In genomic region chr8:66436804-66437203, GRCm38 (mm10) we compare ENCODE assay signal across 18 mouse cellular contexts.
"Had no signal": no experiment of that assay in that cellular context is flagged by ENCODE, and none has a peak within 500 bp of the region (broad histone marks: within the 10 kb centered on the region; RNA-seq: fewer than 3 reads in every experiment).

No protein-coding gene starts in this region.

- H3K4me3 ChIP-seq: limb, embryonic 12.5 days; liver, embryonic 13.5 days; midbrain, embryonic 12.5 days; stomach, embryonic 15.5 days had no signal

- H3K9me3 ChIP-seq: limb, embryonic 12.5 days; liver, embryonic 13.5 days; midbrain, embryonic 12.5 days; stomach, embryonic 15.5 days had no signal

- H3K4me1 ChIP-seq: limb, embryonic 12.5 days; midbrain, embryonic 12.5 days; stomach, embryonic 15.5 days had no signal

- H3K36me3 ChIP-seq: limb, embryonic 12.5 days; liver, embryonic 13.5 days; midbrain, embryonic 12.5 days; stomach, embryonic 15.5 days had no signal

- ATAC-seq: hindbrain, postnatal 0 days; midbrain, embryonic 16.5 days had no signal

- H3K9ac ChIP-seq: limb, embryonic 12.5 days; liver, embryonic 13.5 days; lung, embryonic 14.5 days; midbrain, embryonic 12.5 days; stomach, embryonic 15.5 days had no signal

- H3K27ac ChIP-seq: hindbrain, postnatal 0 days; kidney, postnatal 0 days; limb, embryonic 12.5 days; liver, embryonic 13.5 days; midbrain, embryonic 12.5 days; stomach, embryonic 15.5 days had no signal

- H3K4me2 ChIP-seq: limb, embryonic 12.5 days; liver, embryonic 13.5 days; lung, embryonic 14.5 days; midbrain, embryonic 12.5 days; stomach, embryonic 15.5 days had no signal

- H3K27me3 ChIP-seq: limb, embryonic 12.5 days; liver, embryonic 13.5 days; midbrain, embryonic 12.5 days; stomach, embryonic 15.5 days had no signal

- DNase-seq: kidney, adult 11 months; kidney, adult 9 months; kidney, postnatal 36 days; layer of hippocampus, adult 9-11 months; layer of hippocampus, postnatal 36 days; liver, embryonic 13.5 days; lung, embryonic 14.5 days; lung, postnatal 10 days; right cerebral cortex, adult 18-20 months; right cerebral cortex, postnatal 25 days; thymus, adult 2 months; thymus, postnatal 36 days had no signal
